Mouse (Mus musculus): Measurements from ENCODE around the gene Thsd4.

- TF ChIP-seq CTCF (IDR thresholded peaks at IDR 0.05; ENCODE audit: extremely low read depth, insufficient read depth, low read length): no peak
- TF ChIP-seq POLR2A (IDR thresholded peaks at IDR 0.05; ENCODE audit: extremely low read depth, insufficient read depth, low read length): no peak
Observed at GRCm38 (mm10) chr9:60445821-60446220, 76.0 kb downstream of the Thsd4 start.

Data from cortical plate, adult 2 months (tissue).